Comparison of ENCODE assay signal across 8 mouse cellular contexts in the genomic region with DNA sequence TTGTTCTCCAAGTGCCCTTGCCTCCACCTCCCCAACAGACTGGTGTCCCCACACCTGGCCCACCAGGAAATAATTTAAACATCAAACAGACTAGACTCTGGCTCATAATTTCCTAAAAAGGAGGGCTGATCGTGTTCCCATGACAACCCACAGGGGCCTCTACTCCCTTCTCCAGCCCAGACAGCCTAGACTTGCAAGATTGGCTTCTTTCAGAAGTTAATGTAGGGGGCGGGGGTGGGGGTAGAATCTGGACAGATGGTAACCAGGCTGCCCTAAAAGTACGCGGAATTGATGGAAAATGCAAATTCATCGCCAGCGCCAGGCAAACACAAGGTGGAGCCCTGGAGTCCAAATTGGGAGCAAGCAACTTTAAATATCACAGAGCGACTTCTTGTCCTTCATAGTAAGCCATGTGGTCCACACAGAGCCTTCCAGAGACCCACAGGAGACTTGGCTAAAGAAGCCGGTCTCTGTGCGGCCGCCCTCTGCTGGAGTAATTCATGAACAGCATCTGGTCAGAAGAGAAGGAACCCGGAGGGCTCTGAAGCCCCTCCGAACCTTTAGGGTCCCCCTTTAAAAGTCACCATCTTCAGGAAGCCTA. TPM values are rescaled to one million over a fixed set of nuclear protein-coding genes. Genes with fewer than 3 reads are reported as not detected.
A peak's percentile ranks its signal among the peaks of the same experiment; 100 is the strongest.
DNase-seq lines count a peak whose midpoint lies in the region; ATAC-seq and TF ChIP-seq lines count a peak whose summit lies in the region.

No protein-coding gene starts in this region.

- no peak for TF ChIP-seq EP300 in ES-Bruce4 (IDR thresholded peaks at IDR 0.05; ENCODE audit: insufficient read depth, low read depth, low read length)
- TF ChIP-seq EP300 in liver, embryonic 14.5 days (IDR thresholded peaks at IDR 0.05; ENCODE audit: low read depth), result no peak

- no peak overlapping the region for H3K9ac ChIP-seq in ES-Bruce4 (ENCODE audit: low read depth, poor library complexity, severe bottlenecking)
- no peak overlapping the region for H3K9ac ChIP-seq in forebrain, postnatal 0 days
- H3K9ac ChIP-seq in liver, embryonic 14.5 days (replicated peaks), result no peak overlapping the region

- WGBS in forebrain, postnatal 0 days, result 39% methylated on average over 12 of the region's 12 CpGs
- WGBS in liver, embryonic 14.5 days (ENCODE audit: insufficient replicate concordance), result 29% methylated on average over 12 of the region's 12 CpGs

- no peaks in the 10 kb centered on the region for H3K36me3 ChIP-seq in ES-Bruce4 (ENCODE audit: control insufficient read depth, insufficient read depth, low read length, poor library complexity, severe bottlenecking)
- no peaks in the 10 kb centered on the region for H3K36me3 ChIP-seq in forebrain, postnatal 0 days (ENCODE audit: insufficient read depth)
- no peaks in the 10 kb centered on the region for H3K36me3 ChIP-seq in liver, embryonic 14.5 days (replicated peaks; ENCODE audit: control insufficient read depth, insufficient read depth, low read depth)

- H3K27ac ChIP-seq in ES-Bruce4 (ENCODE audit: insufficient read depth, low read length), result no peak overlapping the region
- no peak overlapping the region for H3K27ac ChIP-seq in forebrain, postnatal 0 days (ENCODE audit: low read depth, low read length)
- no peak overlapping the region for H3K27ac ChIP-seq in liver, embryonic 14.5 days

- no peak overlapping the region for H3K4me2 ChIP-seq in forebrain, postnatal 0 days (ENCODE audit: low read depth)
- H3K4me2 ChIP-seq in liver, embryonic 14.5 days (ENCODE audit: low read depth), result no peak overlapping the region

- DNase-seq in A20 (ENCODE audit: low read depth, low spot score) (peak; percentile 37), MN1 (ENCODE audit: low spot score) (no peak)
- DNase-seq in cerebellum, adult 18-20 months, result peak; percentile 78 to 82
- peak; percentile 58 for DNase-seq in forebrain, postnatal 0 days
- peak; percentile 55 for DNase-seq in kidney, adult 18-20 months
- no peak for DNase-seq in liver, embryonic 14.5 days (ENCODE audit: low read depth in 3 of 3, low spot score in 3 of 3)
- peak; percentile 60 for DNase-seq in retina, embryonic 14.5 days (ENCODE audit: low spot score)

- ATAC-seq in forebrain, postnatal 0 days, result peak; percentile 76
- no peak for ATAC-seq in liver, embryonic 14.5 days (ENCODE audit: insufficient read depth)

- peaks cover 4% of the 10 kb centered on the region; the same call in 1 of the 2 replicates for H3K9me3 ChIP-seq in ES-Bruce4 (replicated peaks; ENCODE audit: control insufficient read depth, insufficient read depth, low read length, poor library complexity, severe bottlenecking)
- H3K9me3 ChIP-seq in forebrain, postnatal 0 days (ENCODE audit: low read length), result no peaks in the 10 kb centered on the region
- H3K9me3 ChIP-seq in liver, embryonic 14.5 days (ENCODE audit: control insufficient read depth, low read length), result no peaks in the 10 kb centered on the region

- no peak overlapping the region for H3K4me3 ChIP-seq in ES-Bruce4 (ENCODE audit: low read depth, low read length)
- H3K4me3 ChIP-seq in forebrain, postnatal 0 days (ENCODE audit: low read depth, low read length), result no peak overlapping the region
- H3K4me3 ChIP-seq in liver, embryonic 14.5 days (ENCODE audit: insufficient read depth in 1 of 2, low read depth in 2 of 2, low read length in 2 of 2), result no peak overlapping the region

- peak; percentile 46 for TF ChIP-seq CTCF in ES-Bruce4 (IDR thresholded peaks at IDR 0.05; ENCODE audit: low read depth, low read length)
- TF ChIP-seq CTCF in forebrain, postnatal 0 days (IDR thresholded peaks at IDR 0.05; ENCODE audit: low read depth), result peak; percentile 63
- peak; percentile 47 for TF ChIP-seq CTCF in liver, embryonic 14.5 days (IDR thresholded peaks at IDR 0.05; ENCODE audit: low read depth)

- H3K4me1 ChIP-seq in ES-Bruce4 (ENCODE audit: control insufficient read depth, insufficient read depth, low read length), result peaks cover 2% of the 10 kb centered on the region
- H3K4me1 ChIP-seq in forebrain, postnatal 0 days (ENCODE audit: insufficient read depth), result no peaks in the 10 kb centered on the region
- no peaks in the 10 kb centered on the region for H3K4me1 ChIP-seq in liver, embryonic 14.5 days (replicated peaks; ENCODE audit: control insufficient read depth in 2 of 2, insufficient read depth in 2 of 2, low read length in 1 of 2)

- no peak for TF ChIP-seq POLR2A in ES-Bruce4 (IDR thresholded peaks at IDR 0.05; ENCODE audit: insufficient read depth, low read length)

- H3K27me3 ChIP-seq in ES-Bruce4 (ENCODE audit: control insufficient read depth, insufficient read depth, low read length, poor library complexity, severe bottlenecking), result no peaks in the 10 kb centered on the region
- H3K27me3 ChIP-seq in forebrain, postnatal 0 days (ENCODE audit: insufficient read depth, low read length), result no peaks in the 10 kb centered on the region; the same call in 1 of the 2 replicates
- H3K27me3 ChIP-seq in liver, embryonic 14.5 days (ENCODE audit: control insufficient read depth, insufficient read depth, low read length), result no peaks in the 10 kb centered on the region; the same call in 1 of the 2 replicates

RNA-seq across cellular contexts. Expression of a gene that starts 31.0 kb away (rescaled TPM):
- polyA plus RNA-seq in ES-Bruce4 (2011; ENCODE audit: insufficient read depth, insufficient read length, low read depth, missing spikeins), result 7.0 and 8.9 TPM in 2 replicates
- 22.1 and 26.9 TPM in 2 replicates for total RNA-seq in forebrain, postnatal 0 days (2014; rRNA removed)
- 11.7 and 15.5 TPM in 2 replicates for polyA plus RNA-seq in forebrain, postnatal 0 days (2015; fragmentation: Nextera tagmentation; extraction: Ambion mirVana)
- 0.13 and 0.21 TPM in 2 replicates for polyA plus RNA-seq in liver, embryonic 14.5 days (2012; rRNA removed)
- polyA plus RNA-seq in liver, embryonic 14.5 days (2014; fragmentation: Nextera tagmentation; extraction: Ambion mirVana), result 0.41 TPM in 1 of 2 replicates, not detected in the other

Comparison
In these comparisons a context has a peak if more than half of its experiments do, and no peak if none do; other contexts are left out.
1. DNase-seq: peak in A20 (single experiment), cerebellum, adult 18-20 months (2 of 2), forebrain, postnatal 0 days (single experiment), kidney, adult 18-20 months (single experiment) and retina, embryonic 14.5 days (single experiment); none in liver, embryonic 14.5 days (0 of 3) and MN1 (single experiment).
2. Peak in every context shown above with its lines, with median percentiles within 50 percentile points of each other: CTCF ChIP-seq.